Mouse (Mus musculus): ENCODE data around the gene Dzip1. TPM values are rescaled to one million over a fixed set of nuclear protein-coding genes. Genes with fewer than 3 reads are reported as not detected.

Dzip1 gene
- polyA plus RNA-seq, 1 experiment from 2014 or later: 20.1 TPM

DNA sequence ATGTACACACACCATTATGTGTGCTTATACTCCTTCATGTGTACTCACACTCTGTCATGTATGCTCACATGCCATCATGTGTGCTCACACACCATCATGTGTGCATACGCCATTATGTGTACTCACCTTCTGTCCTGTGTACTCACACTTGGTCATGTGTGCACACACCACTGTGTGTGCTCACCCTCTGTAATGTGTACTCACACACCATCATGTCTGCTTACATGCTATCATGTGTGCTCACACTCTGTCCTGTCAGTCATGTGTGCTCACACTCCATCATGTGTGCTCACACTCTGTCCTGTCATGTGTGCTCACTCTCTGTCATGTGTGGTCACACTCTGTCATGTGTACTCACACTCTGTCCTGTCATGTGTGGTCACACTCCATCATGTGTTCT lies 85.2 kb downstream of the Dzip1 start:
- 100% methylated on average over 1 of the region's 1 CpGs for WGBS
- no peaks in the 10 kb centered on the region for H3K36me3 ChIP-seq

DNA sequence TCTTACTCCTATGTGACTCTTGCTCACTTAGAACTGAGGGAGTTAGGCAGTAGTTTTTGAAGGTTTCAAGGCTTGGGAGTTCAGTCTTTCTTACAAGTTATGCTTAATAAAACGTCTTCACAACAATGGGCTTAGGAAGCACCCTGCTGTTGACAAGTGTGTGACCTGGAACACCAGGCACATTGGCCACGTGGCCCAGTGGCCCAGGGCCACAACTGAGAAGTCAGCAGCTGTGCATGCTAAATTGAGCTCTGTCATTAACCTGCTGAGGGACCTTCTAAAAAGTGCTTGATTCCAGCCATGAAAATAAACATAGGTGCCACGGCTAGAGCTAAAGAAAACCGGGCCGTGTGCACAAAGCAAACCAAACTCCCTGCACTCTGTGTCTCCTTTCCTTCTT lies 85.8 kb downstream of the Dzip1 start:
- Histone ChIP-seq H3K9ac (no peak overlapping the region), H3K4me1 (peaks cover 7% of the 10 kb centered on the region), H3K27me3 (no peaks in the 10 kb centered on the region), H3K36me3 (no peaks in the 10 kb centered on the region), H3K4me3 (replicated peaks) (no peak overlapping the region), H3K4me2 (no peak overlapping the region), H3K9me3 (replicated peaks) (no peaks in the 10 kb centered on the region), H3K27ac (no peak overlapping the region)
- 43% methylated on average over 5 of the region's 5 CpGs for WGBS
- no peak for ATAC-seq (replicated peaks; ENCODE audit: low FRiP score)

More for the DNA sequence above, 85.2 kb downstream of the Dzip1 start:
- peaks cover 5% of the 10 kb centered on the region; the same call in 1 of the 2 replicates for H3K4me1 ChIP-seq
- H3K27me3 ChIP-seq: no peaks in the 10 kb centered on the region
- no peak overlapping the region for H3K9ac ChIP-seq
- no peaks in the 10 kb centered on the region for H3K9me3 ChIP-seq (replicated peaks)
- no peak overlapping the region for H3K27ac ChIP-seq
- H3K4me3 ChIP-seq (replicated peaks): no peak overlapping the region
- peak; percentile 12; the same call in 1 of the 2 replicates for ATAC-seq (replicated peaks; ENCODE audit: low FRiP score)
- H3K4me2 ChIP-seq: no peak overlapping the region

DNA sequence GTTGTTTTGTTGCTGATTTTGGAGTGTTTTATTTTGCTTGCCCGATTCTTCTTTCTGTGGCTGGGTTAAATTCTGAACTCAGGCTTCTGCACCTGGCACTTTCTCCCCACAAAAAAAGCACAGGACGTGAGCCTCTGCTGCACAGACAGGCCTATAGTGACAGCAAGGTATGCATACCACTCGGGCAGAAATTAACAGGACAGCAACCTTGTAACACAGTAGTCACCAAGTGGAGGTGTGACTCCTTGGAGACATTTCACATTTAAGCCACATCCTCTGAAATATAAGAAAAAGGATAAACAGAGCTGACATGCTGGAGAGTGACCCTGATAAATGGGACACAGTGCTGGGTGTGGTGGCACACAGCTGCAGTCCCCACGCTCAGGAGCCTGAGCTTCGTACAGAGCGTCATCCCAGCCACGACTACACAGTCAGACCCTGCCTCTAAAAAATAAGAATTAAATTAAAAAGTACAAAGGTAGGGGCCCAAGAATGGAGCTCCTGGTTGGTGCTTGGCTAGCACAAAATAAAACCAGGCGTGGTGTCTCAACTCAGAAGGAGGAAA lies 86.6 kb downstream of the Dzip1 start:
- H3K4me3 ChIP-seq (replicated peaks): no peak overlapping the region
- peaks cover 11% of the 10 kb centered on the region for H3K4me1 ChIP-seq
- H3K27ac ChIP-seq: no peak overlapping the region
- peak; percentile 44; the same call in 1 of the 2 replicates for ATAC-seq (replicated peaks; ENCODE audit: low FRiP score)
- no peak overlapping the region for H3K4me2 ChIP-seq
- H3K9ac ChIP-seq: no peak overlapping the region
- H3K36me3 ChIP-seq: no peaks in the 10 kb centered on the region
- H3K27me3 ChIP-seq: no peaks in the 10 kb centered on the region
- WGBS: 55% methylated on average over 8 of the region's 8 CpGs
- H3K9me3 ChIP-seq (replicated peaks): no peaks in the 10 kb centered on the region

- ATAC-seq (replicated peaks; ENCODE audit: low FRiP score): no peak
- Histone ChIP-seq H3K4me2 (no peak overlapping the region), H3K4me1 (peaks cover 14% of the 10 kb centered on the region), H3K4me3 (replicated peaks) (no peak overlapping the region), H3K27me3 (no peaks in the 10 kb centered on the region), H3K9ac (no peak overlapping the region), H3K36me3 (no peaks in the 10 kb centered on the region), H3K27ac (no peak overlapping the region), H3K9me3 (replicated peaks) (no peaks in the 10 kb centered on the region)
- 93% methylated on average over 7 of the region's 7 CpGs for WGBS
Measured at GRCm38 (mm10) chr14:118836754-118837153, 88.5 kb downstream of the Dzip1 start.

GRCm38 (mm10) chr14:118836145-118836544 lies 89.1 kb downstream of the Dzip1 start:
- no peaks in the 10 kb centered on the region for H3K27me3 ChIP-seq
- no peak overlapping the region for H3K27ac ChIP-seq
- H3K9me3 ChIP-seq (replicated peaks): no peaks in the 10 kb centered on the region
- peaks cover 14% of the 10 kb centered on the region for H3K4me1 ChIP-seq
- H3K36me3 ChIP-seq: no peaks in the 10 kb centered on the region
- no peak for ATAC-seq (replicated peaks; ENCODE audit: low FRiP score)
- H3K4me3 ChIP-seq (replicated peaks): no peak overlapping the region
- no peak overlapping the region for H3K4me2 ChIP-seq
- 91% methylated on average over 11 of the region's 11 CpGs for WGBS
- H3K9ac ChIP-seq: no peak overlapping the region

GRCm38 (mm10) chr14:118834313-118834712 lies 90.9 kb downstream of the Dzip1 start:
- ATAC-seq (replicated peaks; ENCODE audit: low FRiP score): peak; percentile 51; the same call in 1 of the 2 replicates
- Histone ChIP-seq H3K27ac (peak overlapping the region; percentile 39), H3K27me3 (no peaks in the 10 kb centered on the region), H3K9me3 (replicated peaks) (no peaks in the 10 kb centered on the region), H3K4me3 (replicated peaks) (no peak overlapping the region), H3K4me2 (0 out of 2 replicates have a peak overlapping the region, but pooled peaks have one; percentile 7), H3K36me3 (no peaks in the 10 kb centered on the region), H3K4me1 (peaks cover 14% of the 10 kb centered on the region), H3K9ac (no peak overlapping the region)
- 3% methylated on average over 7 of the region's 7 CpGs for WGBS

- peak overlapping the region; percentile 1; the same call in 1 of the 2 replicates for H3K27ac ChIP-seq
- H3K27me3 ChIP-seq: no peaks in the 10 kb centered on the region
- no peaks in the 10 kb centered on the region for H3K9me3 ChIP-seq (replicated peaks)
- no peak overlapping the region for H3K4me2 ChIP-seq
- no peak overlapping the region for H3K4me3 ChIP-seq (replicated peaks)
- H3K36me3 ChIP-seq: no peaks in the 10 kb centered on the region
- H3K4me1 ChIP-seq: peaks cover 14% of the 10 kb centered on the region
- ATAC-seq (replicated peaks; ENCODE audit: low FRiP score): no peak
- WGBS: 73% methylated on average over 6 of the region's 6 CpGs
- no peak overlapping the region for H3K9ac ChIP-seq
Measured at GRCm38 (mm10) chr14:118833241-118833640, 92.0 kb downstream of the Dzip1 start.

- H3K4me1 ChIP-seq: peaks cover 14% of the 10 kb centered on the region
- no peak for ATAC-seq (replicated peaks; ENCODE audit: low FRiP score)
- H3K9me3 ChIP-seq (replicated peaks): no peaks in the 10 kb centered on the region
- no peak overlapping the region for H3K4me3 ChIP-seq (replicated peaks)
- H3K27me3 ChIP-seq: no peaks in the 10 kb centered on the region
- no peak overlapping the region for H3K4me2 ChIP-seq
- no peak overlapping the region for H3K27ac ChIP-seq
- H3K9ac ChIP-seq: no peak overlapping the region
- H3K36me3 ChIP-seq: no peaks in the 10 kb centered on the region
- WGBS: 70% methylated on average over 4 of the region's 4 CpGs
Measured at GRCm38 (mm10) chr14:118831597-118831996, 93.7 kb downstream of the Dzip1 start.

DNA sequence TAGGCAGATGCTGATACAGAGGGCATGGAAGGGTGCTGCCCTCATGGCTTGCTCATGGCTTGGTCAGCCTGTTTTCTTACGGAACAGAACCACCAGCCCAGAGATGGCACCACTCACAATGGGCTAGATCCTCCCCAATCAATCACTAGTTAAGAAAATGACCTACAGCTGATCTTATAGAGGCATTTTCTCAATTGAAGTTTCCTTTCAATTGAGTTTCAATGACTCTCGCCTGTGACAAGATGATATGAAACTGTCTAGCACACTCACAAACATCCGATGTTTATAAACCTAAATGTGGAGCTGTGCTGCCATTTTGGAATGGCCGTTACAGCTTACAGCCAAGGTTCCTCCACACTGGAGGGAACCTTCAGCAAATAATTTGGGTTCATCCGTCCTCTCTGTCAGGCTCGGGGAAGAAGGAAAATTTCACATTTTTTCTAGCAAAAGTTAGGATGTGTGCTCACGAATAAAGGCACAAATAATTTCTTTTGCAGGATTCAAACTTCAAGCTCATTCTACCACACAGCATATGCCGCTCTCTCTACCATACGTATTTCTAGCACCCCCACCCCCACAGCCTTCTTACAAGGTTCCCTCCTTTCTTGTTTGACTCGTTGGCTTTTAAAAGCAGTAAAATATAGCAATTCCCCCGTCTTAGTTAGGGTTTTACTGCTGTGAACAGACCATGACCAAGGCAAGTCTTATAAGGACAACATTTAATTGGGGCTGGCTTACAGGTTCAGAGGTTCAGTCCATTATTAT lies 95.7 kb downstream of the Dzip1 start:
- H3K36me3 ChIP-seq: no peaks in the 10 kb centered on the region
- 78% methylated on average over 11 of the region's 11 CpGs for WGBS
- H3K27me3 ChIP-seq: no peaks in the 10 kb centered on the region
- H3K27ac ChIP-seq: no peak overlapping the region
- H3K4me1 ChIP-seq: peaks cover 13% of the 10 kb centered on the region
- H3K4me3 ChIP-seq (replicated peaks): no peak overlapping the region
- ATAC-seq (replicated peaks; ENCODE audit: low FRiP score): no peak
- H3K4me2 ChIP-seq: no peak overlapping the region
- H3K9me3 ChIP-seq (replicated peaks): no peaks in the 10 kb centered on the region
- H3K9ac ChIP-seq: no peak overlapping the region

GRCm38 (mm10) chr14:118827283-118827904 lies 97.9 kb downstream of the Dzip1 start:
- Histone ChIP-seq H3K4me1 (0 out of 2 replicates have a peak, but pooled peaks cover 4% of the 10 kb centered on the region), H3K27me3 (no peaks in the 10 kb centered on the region), H3K9me3 (replicated peaks) (no peaks in the 10 kb centered on the region), H3K4me2 (no peak overlapping the region), H3K27ac (no peak overlapping the region), H3K4me3 (replicated peaks) (no peak overlapping the region), H3K9ac (no peak overlapping the region), H3K36me3 (no peaks in the 10 kb centered on the region)
- ATAC-seq (replicated peaks; ENCODE audit: low FRiP score): no peak
- WGBS: 48% methylated on average over 7 of the region's 7 CpGs

DNA sequence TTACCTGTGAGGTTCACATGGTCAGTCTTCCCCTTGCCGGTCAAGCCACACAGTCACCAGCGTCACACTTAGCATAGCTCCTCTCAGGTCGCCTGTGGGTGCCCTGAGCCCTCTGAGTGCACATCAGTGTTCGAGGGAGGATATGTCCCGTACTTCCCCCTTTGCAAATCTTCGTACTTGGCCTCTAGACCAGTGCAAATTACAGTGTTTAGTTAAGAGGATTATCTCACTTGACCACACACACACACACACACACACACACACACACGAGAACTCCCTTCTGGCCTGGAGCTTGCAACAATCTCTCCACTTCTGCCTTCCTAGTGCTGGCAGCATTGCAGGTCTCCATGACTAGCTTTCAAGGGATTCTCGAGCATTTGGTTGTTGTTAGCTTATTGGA lies 98.9 kb downstream of the Dzip1 start:
- 0 out of 2 replicates have a peak, but pooled peaks cover 4% of the 10 kb centered on the region for H3K4me1 ChIP-seq
- 79% methylated on average over 8 of the region's 8 CpGs for WGBS
- H3K4me3 ChIP-seq (replicated peaks): no peak overlapping the region
- H3K4me2 ChIP-seq: no peak overlapping the region
- no peaks in the 10 kb centered on the region for H3K9me3 ChIP-seq (replicated peaks)
- ATAC-seq (replicated peaks; ENCODE audit: low FRiP score): no peak
- H3K27me3 ChIP-seq: no peaks in the 10 kb centered on the region
- H3K9ac ChIP-seq: no peak overlapping the region
- no peaks in the 10 kb centered on the region for H3K36me3 ChIP-seq
- no peak overlapping the region for H3K27ac ChIP-seq
